Mouse (Mus musculus): Measurements from ENCODE around the gene Prdx5. TPM values are rescaled to one million over a fixed set of nuclear protein-coding genes. Genes with fewer than 3 reads are reported as not detected.
A peak's percentile ranks its signal among the peaks of the same experiment; 100 is the strongest.
"Not testable (repeated sequence)": the region's sequence is repeated elsewhere in the genome, so short reads cannot be mapped to it uniquely, and the experiment has no call there.

Prdx5 gene
- polyA plus RNA-seq, 1 experiment from 2014 or later, result 912 TPM

DNA sequence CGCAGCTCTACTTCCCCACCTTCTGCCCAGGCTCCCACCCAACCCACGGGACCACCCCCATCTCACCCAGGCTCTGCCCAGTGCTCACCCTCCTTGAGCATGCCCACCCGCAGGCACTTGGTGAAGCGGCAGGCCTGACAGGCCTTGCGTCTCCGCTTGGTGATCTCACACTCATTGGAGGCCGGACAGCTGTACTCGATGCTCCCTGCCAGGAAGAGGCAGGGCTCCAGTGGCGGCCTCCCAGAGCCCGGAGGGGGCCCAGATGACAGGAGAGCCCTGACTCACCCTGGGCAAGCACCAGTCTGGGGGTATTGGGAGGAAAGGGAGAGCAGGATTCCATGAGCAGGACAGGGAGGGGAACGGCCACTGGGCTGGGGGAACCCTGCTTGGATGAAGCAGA lies 4.1 kb upstream of the Prdx5 start:
- Histone ChIP-seq H3K4me3 (ENCODE audit: low read depth, low read length) (no peak overlapping the region), H3K27ac (ENCODE audit: low read depth, low read length) (no peak overlapping the region; the same call in 1 of the 2 replicates), H3K27me3 (replicated peaks; ENCODE audit: control insufficient read depth, insufficient read depth, low read length) (no peaks in the 10 kb centered on the region), H3K9ac (ENCODE audit: low read depth, low read length) (no peak overlapping the region), H3K4me1 (replicated peaks; ENCODE audit: control insufficient read depth, insufficient read depth, low read length) (no peaks in the 10 kb centered on the region; the same call in 1 of the 2 replicates), H3K36me3 (ENCODE audit: control insufficient read depth, insufficient read depth) (peaks cover 47% of the 10 kb centered on the region), H3K9me3 (ENCODE audit: control insufficient read depth) (no peaks in the 10 kb centered on the region), H3K4me2 (replicated peaks; ENCODE audit: low read depth) (no peak overlapping the region)
- whole genome bisulfite sequencing, result 77% methylated on average over 11 of the region's 11 CpGs
- ATAC-seq, result no peak
- no peak for TF ChIP-seq CTCF (IDR thresholded peaks at IDR 0.05; ENCODE audit: low read depth)

DNA sequence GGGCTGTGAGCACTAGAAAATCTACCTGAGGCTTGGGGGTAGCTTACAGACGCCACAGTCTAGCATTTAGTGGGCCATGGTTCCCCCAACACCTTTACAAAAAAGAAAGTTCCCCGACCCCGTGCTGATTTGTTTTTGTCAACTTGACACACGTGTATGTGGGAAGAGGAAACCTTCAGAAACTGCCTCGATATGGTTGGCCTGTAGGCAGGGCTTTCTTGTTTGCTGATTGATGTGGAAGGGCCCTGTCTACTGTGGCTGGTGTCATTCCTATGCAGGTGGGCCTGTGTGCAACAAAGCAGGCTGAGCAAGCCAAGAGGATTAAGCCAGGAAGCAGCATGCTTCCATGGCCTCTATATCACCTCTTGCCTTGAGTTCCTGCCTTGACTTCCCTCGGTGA lies 3.1 kb upstream of the Prdx5 start:
- H3K27me3 ChIP-seq (replicated peaks; ENCODE audit: control insufficient read depth, insufficient read depth, low read length), result no peaks in the 10 kb centered on the region
- peaks cover 47% of the 10 kb centered on the region for H3K36me3 ChIP-seq (ENCODE audit: control insufficient read depth, insufficient read depth)
- H3K4me3 ChIP-seq (ENCODE audit: low read depth, low read length), result no peak overlapping the region
- no peak overlapping the region for H3K4me2 ChIP-seq (replicated peaks; ENCODE audit: low read depth)
- TF ChIP-seq CTCF (IDR thresholded peaks at IDR 0.05; ENCODE audit: low read depth), result no peak
- no peak overlapping the region for H3K9ac ChIP-seq (ENCODE audit: low read depth, low read length)
- no peak overlapping the region for H3K27ac ChIP-seq (ENCODE audit: low read depth, low read length)
- no peaks in the 10 kb centered on the region for H3K9me3 ChIP-seq (ENCODE audit: control insufficient read depth)
- no peak for ATAC-seq
- 77% methylated on average over 6 of the region's 6 CpGs for WGBS
- peaks cover under 1% of the 10 kb centered on the region; the same call in 1 of the 2 replicates for H3K4me1 ChIP-seq (replicated peaks; ENCODE audit: control insufficient read depth, insufficient read depth, low read length)

DNA sequence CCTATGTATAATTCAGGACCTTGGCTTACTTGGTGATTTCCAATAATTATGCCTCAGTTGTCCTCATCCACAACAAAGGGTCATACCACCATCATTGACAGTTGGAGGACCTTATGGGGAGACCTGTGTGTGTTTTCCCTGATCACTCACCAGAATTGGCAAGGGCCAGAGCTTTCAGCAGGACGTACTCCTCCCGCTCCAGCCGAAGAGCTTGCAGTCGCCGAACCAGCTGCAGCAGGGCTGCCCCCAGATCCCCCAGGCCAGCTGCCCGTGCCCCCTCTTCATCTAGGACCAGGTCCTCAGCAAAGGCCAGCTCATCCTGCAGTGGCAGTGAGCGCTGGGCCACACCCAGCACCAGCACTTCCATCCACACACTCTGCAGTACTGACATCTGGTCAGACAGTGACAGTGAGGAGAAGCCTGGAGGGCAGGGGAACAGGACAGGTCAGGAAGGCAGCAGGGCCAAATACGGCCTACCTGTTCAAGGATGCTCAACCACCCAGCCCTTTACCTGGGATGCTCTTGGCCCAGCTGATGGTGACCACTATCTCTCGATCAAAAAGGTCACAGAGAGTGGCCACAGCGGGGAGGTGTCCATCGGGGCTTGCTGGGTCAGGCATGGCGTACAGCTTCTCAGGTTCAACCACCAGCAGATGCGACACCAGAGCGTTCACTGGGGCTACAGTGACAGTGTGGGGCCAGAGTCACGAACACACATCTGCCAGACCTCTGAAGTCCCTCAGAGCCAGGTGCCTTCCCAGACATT lies 2.5 kb upstream of the Prdx5 start:
- Histone ChIP-seq H3K9me3 (ENCODE audit: control insufficient read depth) (no peaks in the 10 kb centered on the region), H3K36me3 (ENCODE audit: control insufficient read depth, insufficient read depth) (peaks cover 48% of the 10 kb centered on the region), H3K9ac (ENCODE audit: low read depth, low read length) (no peak overlapping the region), H3K4me2 (replicated peaks; ENCODE audit: low read depth) (0 out of 2 replicates have a peak overlapping the region, but pooled peaks have one; percentile 68), H3K4me1 (replicated peaks; ENCODE audit: control insufficient read depth, insufficient read depth, low read length) (peaks cover 4% of the 10 kb centered on the region; the same call in 1 of the 2 replicates), H3K27me3 (replicated peaks; ENCODE audit: control insufficient read depth, insufficient read depth, low read length) (no peaks in the 10 kb centered on the region), H3K4me3 (ENCODE audit: low read depth, low read length) (no peak overlapping the region), H3K27ac (ENCODE audit: low read depth, low read length) (no peak overlapping the region)
- ATAC-seq, result no peak
- TF ChIP-seq CTCF (IDR thresholded peaks at IDR 0.05; ENCODE audit: low read depth), result no peak
- 90% methylated on average over 15 of the region's 15 CpGs for WGBS

DNA sequence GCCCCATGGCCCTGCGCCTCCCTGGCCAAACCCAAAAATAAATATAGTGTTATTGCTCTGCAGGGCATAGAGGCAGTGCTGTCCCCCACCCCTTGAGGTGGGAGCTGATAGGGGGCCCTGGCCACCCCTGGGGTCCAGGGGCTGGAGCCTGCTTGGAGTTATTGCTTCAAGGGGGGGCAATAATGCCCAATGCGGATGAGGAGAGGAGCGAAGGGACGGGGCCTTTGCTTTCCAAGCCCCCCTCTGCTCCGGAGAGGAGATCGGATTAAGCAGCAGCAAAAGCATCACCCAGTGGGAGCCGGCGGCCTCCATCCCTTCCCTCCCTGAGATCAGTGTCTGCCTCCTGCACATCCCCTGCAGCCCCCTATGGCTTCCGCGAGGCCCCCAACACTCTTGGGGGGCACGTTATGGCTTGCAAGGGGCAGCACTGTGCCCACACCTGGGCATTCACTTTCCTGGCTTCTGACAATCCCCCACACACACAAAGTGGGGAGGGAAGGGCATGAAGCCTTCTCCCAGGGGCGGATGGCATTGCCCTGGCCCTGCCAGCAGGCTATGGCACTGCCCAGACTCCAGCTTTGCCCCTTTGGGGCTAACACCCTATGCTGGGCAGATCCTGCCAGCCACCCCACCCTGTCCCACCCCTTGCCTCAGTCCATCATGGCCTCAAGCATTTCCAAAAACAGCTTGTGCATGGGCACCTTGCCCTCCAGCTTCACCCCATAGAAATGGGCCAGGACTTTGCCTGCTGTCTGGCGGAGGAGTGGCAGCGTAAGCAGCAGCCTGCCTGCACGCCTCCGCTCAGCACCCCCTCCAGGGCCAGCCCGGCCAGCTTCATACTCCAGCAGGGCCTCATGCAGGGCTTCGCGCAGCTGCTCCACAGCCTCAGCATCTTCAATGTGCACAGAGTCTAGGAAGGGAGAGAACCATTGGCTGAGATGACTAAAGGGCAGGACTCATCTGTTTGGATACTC lies 1.5 kb upstream of the Prdx5 start:
- peak overlapping the region; percentile 68 for H3K4me2 ChIP-seq (replicated peaks; ENCODE audit: low read depth)
- H3K27me3 ChIP-seq (replicated peaks; ENCODE audit: control insufficient read depth, insufficient read depth, low read length), result no peaks in the 10 kb centered on the region
- no peaks in the 10 kb centered on the region for H3K9me3 ChIP-seq (ENCODE audit: control insufficient read depth)
- H3K9ac ChIP-seq (ENCODE audit: low read depth, low read length), result no peak overlapping the region
- H3K4me3 ChIP-seq (ENCODE audit: low read depth, low read length), result no peak overlapping the region
- no peak for ATAC-seq
- no peak overlapping the region for H3K27ac ChIP-seq (ENCODE audit: low read depth, low read length)
- H3K4me1 ChIP-seq (replicated peaks; ENCODE audit: control insufficient read depth, insufficient read depth, low read length), result peaks cover 4% of the 10 kb centered on the region; the same call in 1 of the 2 replicates
- 79% methylated on average over 19 of the region's 19 CpGs for WGBS
- H3K36me3 ChIP-seq (ENCODE audit: control insufficient read depth, insufficient read depth), result peaks cover 58% of the 10 kb centered on the region
- no peak for TF ChIP-seq CTCF (IDR thresholded peaks at IDR 0.05; ENCODE audit: low read depth)

DNA sequence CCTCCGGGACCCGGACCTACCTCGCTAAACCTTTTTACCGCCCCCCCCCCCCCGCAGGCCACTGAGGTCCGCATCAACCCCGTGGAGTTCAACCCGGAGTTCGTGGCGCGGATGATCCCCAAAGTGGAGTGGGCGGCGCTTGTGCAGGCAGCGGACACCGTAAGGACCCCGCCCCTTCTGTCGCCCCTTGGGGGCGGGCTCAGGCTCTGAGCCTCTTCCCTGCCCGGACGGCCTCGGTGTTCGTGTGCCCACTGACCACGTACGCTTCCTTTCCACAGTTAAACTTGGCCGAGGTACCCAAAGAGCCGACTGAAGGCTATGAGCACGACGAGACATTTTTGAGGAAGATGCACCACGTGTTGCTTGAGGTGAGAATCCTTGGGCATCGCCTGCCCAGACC lies 400 bp upstream of the Prdx5 start:
- ATAC-seq, result peak; percentile 6
- 2% methylated on average over 30 of the region's 30 CpGs for WGBS
- H3K4me1 ChIP-seq (replicated peaks; ENCODE audit: control insufficient read depth, insufficient read depth, low read length); H3K27me3 ChIP-seq (replicated peaks; ENCODE audit: control insufficient read depth, insufficient read depth, low read length); H3K9me3 ChIP-seq (ENCODE audit: control insufficient read depth): not testable (repeated sequence)
- H3K36me3 ChIP-seq (ENCODE audit: control insufficient read depth, insufficient read depth), result peaks cover 57% of the 10 kb centered on the region
- H3K4me3 ChIP-seq (ENCODE audit: low read depth, low read length), result peak overlapping the region; percentile 64
- peak overlapping the region; percentile 68 for H3K4me2 ChIP-seq (replicated peaks; ENCODE audit: low read depth)
- H3K27ac ChIP-seq (ENCODE audit: low read depth, low read length), result peak overlapping the region; percentile 99
- H3K9ac ChIP-seq (ENCODE audit: low read depth, low read length), result peak overlapping the region; percentile 68

DNA sequence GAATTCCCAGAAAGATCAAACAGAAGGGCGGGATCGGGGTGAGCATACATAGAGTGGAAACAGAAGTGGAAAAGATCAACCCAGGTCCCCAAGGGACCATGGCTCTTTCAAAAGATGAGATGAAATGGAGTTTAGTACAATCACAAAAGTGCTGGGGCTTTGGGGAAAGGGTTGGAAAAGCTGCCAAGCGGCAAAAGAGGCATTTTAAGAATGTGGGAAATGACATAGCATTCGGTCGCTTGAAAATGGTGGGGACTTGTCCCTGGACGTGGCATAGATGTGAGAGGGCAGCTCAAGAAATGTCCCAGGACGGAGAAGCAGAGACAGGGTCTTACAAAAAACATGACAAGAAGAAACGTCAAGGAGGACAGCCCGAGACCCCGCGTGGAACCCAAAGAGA lies 885 bp downstream of the Prdx5 start:
- 4% methylated on average over 11 of the region's 11 CpGs for WGBS
- Histone ChIP-seq H3K9me3 (ENCODE audit: control insufficient read depth) (no peaks in the 10 kb centered on the region), H3K4me2 (replicated peaks; ENCODE audit: low read depth) (peak overlapping the region; percentile 68), H3K27me3 (replicated peaks; ENCODE audit: control insufficient read depth, insufficient read depth, low read length) (no peaks in the 10 kb centered on the region), H3K36me3 (ENCODE audit: control insufficient read depth, insufficient read depth) (peaks cover 57% of the 10 kb centered on the region), H3K4me3 (ENCODE audit: low read depth, low read length) (peak overlapping the region; percentile 64), H3K9ac (ENCODE audit: low read depth, low read length) (peak overlapping the region; percentile 68), H3K4me1 (replicated peaks; ENCODE audit: control insufficient read depth, insufficient read depth, low read length) (peaks cover 4% of the 10 kb centered on the region; the same call in 1 of the 2 replicates), H3K27ac (ENCODE audit: low read depth, low read length) (peak overlapping the region; percentile 99)
- ATAC-seq, result no peak
- TF ChIP-seq CTCF (IDR thresholded peaks at IDR 0.05; ENCODE audit: low read depth), result no peak

Measured in intestine, postnatal 0 days (tissue).